Mouse (Mus musculus) stomach, postnatal 0 days (tissue): ENCODE measurements around the gene Dynll1. TPM values are rescaled to one million over a fixed set of nuclear protein-coding genes. Genes with fewer than 3 reads are reported as not detected.

Experiments used
- ATAC-seq: fragments of 200-750 bp; cut with Nextera tagmentation; 2 replicates; pipeline ENCODE4 v1.8.0; 2017; ENCODE audit not compliant: low FRiP score, low TSS enrichment
- DNase-seq: peaks from one replicate; pipeline ENCODE4 v3.0.0-alpha.2; 2016; ENCODE audit warnings: low spot score
- H3K27ac ChIP-seq: fragments of 300-500 bp; sonication (generic); replicated peaks from 2 replicates; pipeline ENCODE4 v1.5.1; 2014; ENCODE audit warnings: mild to moderate bottlenecking, control low read depth
- H3K27me3 ChIP-seq: fragments of 300-500 bp; sonication (generic); 2 replicates; pipeline ENCODE4 v1.6.1; 2014; ENCODE audit warnings: low read length; ENCODE audit not compliant: control insufficient read depth, insufficient read depth
- H3K36me3 ChIP-seq: fragments of 300-500 bp; sonication (generic); 2 replicates; pipeline ENCODE4 v1.6.1; 2014; ENCODE audit warnings: low read length, mixed read lengths; ENCODE audit not compliant: control insufficient read depth, insufficient read depth
- H3K4me1 ChIP-seq: fragments of 300-500 bp; sonication (generic); replicated peaks from 2 replicates; pipeline ENCODE4 v1.6.1; 2014; ENCODE audit warnings: antibody characterized with exemption; ENCODE audit not compliant: control insufficient read depth, insufficient read depth
- H3K4me2 ChIP-seq: fragments of 300-500 bp; sonication (generic); replicated peaks from 2 replicates; pipeline ENCODE4 v1.6.1; 2014; ENCODE audit warnings: low read depth, mild to moderate bottlenecking, control low read depth, moderate library complexity
- H3K4me3 ChIP-seq: fragments of 300-500 bp; sonication (generic); 2 replicates; pipeline ENCODE4 v1.5.1; 2014; ENCODE audit warnings: low read depth, low read length, control low read depth
- H3K9ac ChIP-seq: fragments of 300-500 bp; sonication (generic); 2 replicates; pipeline ENCODE4 v1.6.1; 2014; ENCODE audit warnings: mild to moderate bottlenecking, low read length, control low read depth, mixed read lengths
- H3K9me3 ChIP-seq: fragments of 300-500 bp; sonication (generic); 2 replicates; pipeline ENCODE4 v1.6.1; 2016; ENCODE audit warnings: low read length; ENCODE audit not compliant: control insufficient read depth
- CTCF ChIP-seq: IDR thresholded peaks from 2 replicates; pipeline ENCODE4 v1.5.1; 2016; ENCODE audit warnings: antibody characterized with exemption, low read depth, mild to moderate bottlenecking, moderate library complexity
- EP300 ChIP-seq: optimal IDR thresholded peaks from 2 replicates; pipeline ENCODE3; 2016; ENCODE audit warnings: antibody characterized with exemption
- WGBS: fragments of 180-500 bp; shearing (Covaris S2); extraction: QIAGEN DNeasy Blood & Tissue Kit; methylation state at CpG from one replicate; pipeline ENCODE4 v1.1.7; 2014; 5-methylcytosine and 5-hydroxymethylcytosine counted together
- polyA plus RNA-seq: library from polyadenylated mRNA; unstranded; fragments of >200 nt; fragmentation: Nextera tagmentation; extraction: Ambion mirVana; gene quantifications from 2 replicates; pipeline ENCODE4 v1.2.1, GENCODE M21; 2015

Gene Dynll1
- polyA plus RNA-seq, 1 experiment from 2014 or later: 1,792 TPM

DNA sequence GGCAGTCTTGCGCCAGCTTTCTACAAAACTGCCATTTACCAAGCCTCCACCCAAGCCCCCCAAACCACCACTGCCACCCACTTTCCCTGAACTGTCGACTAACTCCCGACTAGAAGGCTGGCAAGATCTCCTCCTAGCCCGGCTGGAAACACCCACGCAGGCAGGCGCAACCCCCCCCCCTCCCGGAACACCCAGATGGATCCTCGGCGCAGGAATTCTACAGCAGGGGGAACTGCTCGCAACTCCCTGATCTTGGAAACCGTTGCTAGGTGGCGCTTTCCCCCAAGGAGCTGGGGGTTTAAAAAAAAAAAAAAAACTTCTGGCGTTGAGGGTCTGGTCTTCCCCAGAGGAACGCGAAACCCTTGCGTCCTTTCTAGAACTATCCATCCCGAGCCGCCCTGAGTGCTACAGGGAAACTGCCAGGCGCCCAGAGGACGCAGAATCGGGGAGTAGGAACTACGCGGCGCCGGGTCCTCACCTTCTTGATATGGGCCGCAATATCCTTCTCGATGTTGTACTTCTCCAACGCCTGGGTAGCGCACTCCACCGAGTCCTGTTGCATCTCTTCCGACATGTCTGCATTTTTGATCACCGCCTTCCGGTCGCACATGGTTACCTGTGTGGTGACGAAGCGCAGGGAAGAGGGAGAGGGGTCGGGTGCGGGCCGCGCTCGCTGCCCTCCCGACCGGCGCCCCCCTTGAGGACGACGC, 609 bp downstream of the Dynll1 start:
- Histone ChIP-seq H3K9me3 (no peaks in the 10 kb centered on the region), H3K36me3 (peaks cover 10% of the 10 kb centered on the region), H3K27me3 (no peaks in the 10 kb centered on the region), H3K4me2 (peak overlapping the region; percentile 63), H3K4me3 (peak overlapping the region; percentile 87), H3K27ac (peak overlapping the region; percentile 95), H3K9ac (peak overlapping the region; percentile 82), H3K4me1 (peaks cover 4% of the 10 kb centered on the region)
- ATAC-seq (peak; percentile 13), DNase-seq (peak; percentile 78)
- TF ChIP-seq CTCF: peak; percentile 69
- peak; percentile 3 for TF ChIP-seq EP300
- WGBS: under 1% methylated on average over 46 of the region's 46 CpGs

DNA sequence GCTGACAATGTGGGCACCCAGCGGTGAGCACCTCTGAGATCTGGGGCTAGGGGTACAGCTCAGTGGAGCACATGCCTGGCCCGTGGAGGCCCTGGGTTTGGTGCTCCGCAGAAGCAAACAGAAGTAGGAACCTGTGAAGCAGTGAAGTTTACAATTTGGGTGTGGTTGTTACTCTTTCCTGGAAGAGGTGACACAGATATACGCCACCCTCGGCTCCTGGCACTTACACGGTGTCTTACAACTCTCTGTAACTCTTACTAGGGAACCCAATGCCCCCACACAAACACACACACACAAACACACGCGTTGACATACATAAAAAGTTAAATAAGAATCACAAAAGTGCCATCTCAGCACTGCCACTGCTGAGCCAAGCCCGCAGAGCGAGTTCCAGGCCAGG, 4.5 kb downstream of the Dynll1 start:
- TF ChIP-seq EP300: no peak
- TF ChIP-seq CTCF: no peak
- Histone ChIP-seq H3K9me3 (no peaks in the 10 kb centered on the region), H3K27me3 (no peaks in the 10 kb centered on the region), H3K9ac (no peak overlapping the region), H3K4me3 (no peak overlapping the region), H3K36me3 (peaks cover 10% of the 10 kb centered on the region), H3K4me1 (peaks cover 2% of the 10 kb centered on the region; the same call in 1 of the 2 replicates), H3K4me2 (no peak overlapping the region), H3K27ac (peak overlapping the region; percentile 79)
- ATAC-seq (peak; percentile 45), DNase-seq (peak; percentile 66)
- WGBS: 44% methylated on average over 10 of the region's 10 CpGs

DNA sequence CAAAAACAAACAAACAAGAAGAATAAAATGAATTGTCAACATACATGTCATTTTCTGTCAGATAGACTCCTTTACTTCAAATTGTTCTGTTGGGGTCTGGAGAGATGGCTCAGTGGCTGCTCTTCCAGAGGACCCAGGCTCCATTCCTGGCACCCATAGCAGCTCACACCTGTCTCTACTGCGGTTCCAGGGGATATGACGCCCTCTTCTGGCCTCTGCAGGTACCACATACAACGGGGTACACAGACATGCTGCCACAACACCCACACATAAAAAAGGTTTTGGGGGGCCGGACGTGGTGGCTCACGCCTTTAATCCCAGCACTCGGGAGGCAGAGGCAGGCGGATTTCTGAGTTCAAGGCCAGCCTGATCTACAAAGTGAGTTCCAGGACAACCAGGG, 6.6 kb downstream of the Dynll1 start:
- TF ChIP-seq CTCF (peak; percentile 49), EP300 (no peak)
- peaks cover 2% of the 10 kb centered on the region; the same call in 1 of the 2 replicates for H3K4me1 ChIP-seq
- H3K9me3 ChIP-seq: no peaks in the 10 kb centered on the region
- H3K4me3 ChIP-seq: no peak overlapping the region
- H3K27me3 ChIP-seq: no peaks in the 10 kb centered on the region
- DNase-seq (no peak), ATAC-seq (no peak)
- H3K27ac ChIP-seq: no peak overlapping the region
- peaks cover 13% of the 10 kb centered on the region for H3K36me3 ChIP-seq
- no peak overlapping the region for H3K9ac ChIP-seq
- WGBS: 92% methylated on average over 8 of the region's 8 CpGs
- no peak overlapping the region for H3K4me2 ChIP-seq

DNA sequence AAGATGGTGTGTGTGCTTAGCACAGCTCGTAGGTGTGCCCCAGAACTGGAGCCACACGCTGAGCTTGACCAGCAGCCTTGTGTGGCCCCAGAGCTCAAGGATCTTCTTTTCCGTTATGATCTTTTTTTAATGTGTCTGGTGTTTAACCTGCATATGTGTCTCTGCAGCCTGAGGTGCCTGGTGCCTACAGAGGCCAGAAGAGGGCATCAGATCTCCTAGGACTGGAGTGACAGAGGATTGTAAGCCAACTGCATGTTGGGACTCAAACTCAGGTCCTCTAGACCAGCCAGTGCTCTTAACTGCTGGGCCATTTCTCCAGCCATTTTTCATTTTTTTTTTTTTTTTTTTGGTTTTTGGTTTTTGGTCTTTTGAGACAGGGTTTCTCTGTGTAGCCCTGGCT, 16.1 kb downstream of the Dynll1 start:
- peaks cover 3% of the 10 kb centered on the region; the same call in 1 of the 2 replicates for H3K36me3 ChIP-seq
- no peak for DNase-seq
- no peaks in the 10 kb centered on the region for H3K27me3 ChIP-seq
- H3K4me1 ChIP-seq: peaks cover 3% of the 10 kb centered on the region; the same call in 1 of the 2 replicates
- 81% methylated on average over 3 of the region's 3 CpGs for WGBS
- H3K27ac ChIP-seq: no peak overlapping the region
- TF ChIP-seq CTCF (peak; percentile 64), EP300 (no peak)
- H3K9me3 ChIP-seq: no peaks in the 10 kb centered on the region
- H3K4me2 ChIP-seq: no peak overlapping the region
- no peak overlapping the region for H3K4me3 ChIP-seq
- no peak overlapping the region for H3K9ac ChIP-seq
- ATAC-seq: no peak

DNA sequence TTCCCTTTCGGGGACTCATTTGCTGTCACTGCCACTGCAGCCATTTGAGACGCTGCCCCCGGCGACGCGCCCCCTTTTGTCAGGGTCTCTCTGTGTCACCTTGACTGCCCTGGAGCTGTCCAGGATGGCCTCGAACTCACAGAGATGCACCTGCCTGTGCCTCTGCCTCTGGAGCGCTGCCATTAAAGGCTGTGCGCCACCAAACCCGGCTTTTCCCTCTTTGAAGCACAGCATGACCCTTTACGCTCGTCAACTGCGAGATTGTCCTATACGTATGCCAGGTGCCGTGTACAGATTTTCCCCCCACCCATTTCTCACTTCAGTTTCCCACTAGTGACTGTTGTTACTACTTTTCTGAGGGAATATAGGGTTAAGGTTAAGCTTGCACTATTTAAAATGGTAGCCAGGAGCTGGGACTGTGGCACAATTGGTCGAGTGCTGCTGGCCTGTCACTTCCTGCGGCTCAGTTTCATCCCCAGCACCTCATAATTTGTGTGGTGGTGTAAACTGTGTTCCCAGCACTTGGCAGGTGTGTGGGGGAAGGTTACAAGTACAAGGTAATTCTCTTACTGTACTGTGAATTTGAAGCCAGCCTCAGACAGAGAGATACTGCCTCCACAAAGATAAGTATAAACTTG, 20.6 kb downstream of the Dynll1 start:
- ATAC-seq: peak; percentile 31
- Histone ChIP-seq H3K4me1 (peaks cover 3% of the 10 kb centered on the region; the same call in 1 of the 2 replicates), H3K27me3 (no peaks in the 10 kb centered on the region), H3K9me3 (no peaks in the 10 kb centered on the region), H3K36me3 (peaks cover 3% of the 10 kb centered on the region; the same call in 1 of the 2 replicates), H3K9ac (peak overlapping the region; percentile 89), H3K27ac (peak overlapping the region; percentile 13; the same call in 1 of the 2 replicates), H3K4me3 (peak overlapping the region; percentile 93), H3K4me2 (peak overlapping the region; percentile 89)
- no peak for TF ChIP-seq CTCF
- TF ChIP-seq EP300: no peak
- DNase-seq: peak; percentile 28
- WGBS: 4% methylated on average over 17 of the region's 17 CpGs
